Mouse (Mus musculus) midbrain, embryonic 12.5 days (tissue): ENCODE results near the gene Dok5. TPM values are rescaled to one million over a fixed set of nuclear protein-coding genes. Genes with fewer than 3 reads are reported as not detected.

Experiments used
- ATAC-seq: fragments of 200-750 bp; cut with Nextera tagmentation; 2 replicates; pipeline ENCODE4 v1.8.0; 2017; ENCODE audit warnings: low read depth, moderate TSS enrichment, moderate library complexity; ENCODE audit not compliant: low FRiP score
- H3K27ac ChIP-seq: fragments of 300-500 bp; sonication (generic); replicated peaks from 2 replicates; pipeline ENCODE4 v1.5.1; 2016; ENCODE audit warnings: mild to moderate bottlenecking
- H3K27me3 ChIP-seq: fragments of 300-500 bp; sonication (generic); 2 replicates; pipeline ENCODE4 v1.6.1; 2016; ENCODE audit warnings: mild to moderate bottlenecking
- H3K36me3 ChIP-seq: fragments of 300-500 bp; sonication (generic); 2 replicates; pipeline ENCODE4 v1.6.1; 2016
- H3K4me1 ChIP-seq: fragments of 300-500 bp; sonication (generic); 2 replicates; pipeline ENCODE4 v1.6.1; 2016
- H3K4me2 ChIP-seq: fragments of 300-500 bp; sonication (generic); replicated peaks from 2 replicates; pipeline ENCODE4 v1.6.1; 2016; ENCODE audit warnings: mild to moderate bottlenecking, moderate library complexity
- H3K4me3 ChIP-seq: fragments of 300-500 bp; sonication (generic); 2 replicates; pipeline ENCODE4 v1.5.1; 2016; ENCODE audit warnings: mild to moderate bottlenecking
- H3K9ac ChIP-seq: fragments of 300-500 bp; sonication (generic); replicated peaks from 2 replicates; pipeline ENCODE4 v1.6.1; 2016; ENCODE audit warnings: mild to moderate bottlenecking, moderate library complexity
- H3K9me3 ChIP-seq: fragments of 300-500 bp; sonication (generic); 2 replicates; pipeline ENCODE4 v1.6.1; 2016; ENCODE audit warnings: mild to moderate bottlenecking
- WGBS: fragments of 180-500 bp; shearing (Covaris S2); methylation state at CpG from one replicate; pipeline ENCODE4 v1.1.7; 2016; 5-methylcytosine and 5-hydroxymethylcytosine counted together
- polyA plus RNA-seq: library from polyadenylated mRNA; unstranded; fragments of >200 nt; fragmentation: Nextera tagmentation; extraction: Ambion mirVana; gene quantifications from 2 replicates; pipeline ENCODE4 v1.2.1, GENCODE M21; 2016

Dok5 gene
- polyA plus RNA-seq, 1 experiment from 2014 or later: 25.6 TPM

- no peak overlapping the region for H3K9ac ChIP-seq
- H3K4me1 ChIP-seq: 0 out of 2 replicates have a peak, but pooled peaks cover 9% of the 10 kb centered on the region
- 70% methylated on average over 8 of the region's 8 CpGs for WGBS
- H3K27me3 ChIP-seq: no peaks in the 10 kb centered on the region
- peak overlapping the region; percentile 46; the same call in 1 of the 2 replicates for H3K27ac ChIP-seq
- no peaks in the 10 kb centered on the region for H3K9me3 ChIP-seq
- ATAC-seq: peak; percentile 49
- no peaks in the 10 kb centered on the region for H3K36me3 ChIP-seq
- no peak overlapping the region for H3K4me2 ChIP-seq
- H3K4me3 ChIP-seq: no peak overlapping the region
Observed at GRCm38 (mm10) chr2:170739713-170740365, 8.2 kb downstream of the Dok5 start.

DNA sequence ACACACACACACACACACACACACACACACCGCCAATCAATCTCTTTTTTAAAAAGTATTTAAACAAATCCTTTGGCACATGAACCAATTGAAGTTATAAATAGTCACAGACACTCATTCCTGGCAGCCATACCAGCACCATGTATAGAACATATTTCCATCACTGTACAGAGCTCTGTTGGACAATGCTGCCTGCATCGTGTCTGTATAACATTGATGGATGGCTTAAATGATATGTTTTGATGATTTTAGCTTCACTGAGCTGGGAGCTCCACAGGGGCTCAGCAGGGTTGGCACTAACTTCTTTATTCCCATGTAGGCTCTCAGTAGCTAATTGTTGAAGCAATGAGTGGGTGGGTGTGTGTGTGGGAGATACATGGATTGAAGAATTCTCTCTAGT, 11.9 kb downstream of the Dok5 start:
- peaks cover 6% of the 10 kb centered on the region; the same call in 1 of the 2 replicates for H3K9me3 ChIP-seq
- WGBS: 81% methylated on average over 2 of the region's 2 CpGs

DNA sequence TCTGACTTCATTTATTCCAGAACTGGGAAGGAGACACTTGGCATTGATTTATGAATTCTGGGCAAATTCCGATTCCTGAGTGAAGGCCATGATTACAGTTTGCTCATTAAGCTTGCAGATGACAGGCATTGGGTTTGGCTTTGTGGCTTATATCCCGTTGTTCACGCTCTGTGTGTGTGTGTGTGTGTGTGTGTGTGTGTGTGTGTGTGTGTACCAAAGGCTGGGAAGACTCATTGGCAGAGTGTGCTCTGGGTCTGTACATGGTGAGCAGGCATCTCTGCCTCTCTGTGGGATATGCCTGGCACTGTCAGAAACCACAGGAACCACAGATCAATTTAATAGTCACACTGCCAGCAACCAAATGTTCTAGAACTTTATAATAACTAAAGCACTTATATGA, 17.3 kb downstream of the Dok5 start:
- Histone ChIP-seq H3K9ac (no peak overlapping the region), H3K4me2 (no peak overlapping the region), H3K36me3 (no peaks in the 10 kb centered on the region), H3K9me3 (peaks cover 6% of the 10 kb centered on the region; the same call in 1 of the 2 replicates), H3K4me3 (no peak overlapping the region), H3K4me1 (no peaks in the 10 kb centered on the region), H3K27ac (no peak overlapping the region), H3K27me3 (no peaks in the 10 kb centered on the region)
- no peak for ATAC-seq
- WGBS: 80% methylated on average over 3 of the region's 3 CpGs

More for the DNA sequence above, 11.9 kb downstream of the Dok5 start:
- Histone ChIP-seq H3K4me1 (0 out of 2 replicates have a peak, but pooled peaks cover 9% of the 10 kb centered on the region), H3K9ac (no peak overlapping the region), H3K4me2 (no peak overlapping the region), H3K27me3 (no peaks in the 10 kb centered on the region), H3K27ac (no peak overlapping the region), H3K4me3 (no peak overlapping the region), H3K36me3 (no peaks in the 10 kb centered on the region)
- no peak for ATAC-seq

DNA sequence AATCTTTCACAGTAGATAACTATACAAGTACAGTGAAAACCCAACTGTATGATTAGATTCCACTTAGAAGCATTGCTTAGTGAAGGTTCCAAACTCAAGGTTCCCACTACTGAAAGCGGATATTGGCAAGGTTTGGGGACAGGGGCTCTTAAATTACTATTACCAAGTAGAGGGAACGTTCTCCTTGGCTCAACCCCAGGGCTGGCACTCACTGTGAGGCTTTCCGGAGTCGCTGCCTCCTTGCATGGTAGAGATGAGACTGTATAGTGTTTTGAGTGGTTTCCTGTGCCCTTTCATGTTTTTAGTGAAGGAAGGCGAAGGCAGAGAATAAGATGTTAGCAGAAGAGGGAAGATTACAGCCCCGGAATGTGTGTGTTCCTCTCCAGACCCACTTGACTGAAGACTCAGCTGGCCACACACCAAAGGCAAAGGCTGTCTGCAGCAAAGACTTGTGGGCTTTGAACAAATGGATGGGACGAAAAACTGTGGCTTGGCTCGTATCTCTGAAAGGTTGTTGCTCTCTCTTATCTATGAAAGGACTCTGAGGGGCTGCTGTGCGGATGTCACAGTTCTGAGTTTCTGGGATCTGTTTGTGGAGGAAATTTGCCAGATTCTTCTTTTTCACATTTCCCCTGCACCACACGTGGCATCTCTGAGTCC, 20.7 kb downstream of the Dok5 start:
- Histone ChIP-seq H3K27ac (no peak overlapping the region), H3K27me3 (no peaks in the 10 kb centered on the region), H3K4me2 (no peak overlapping the region), H3K4me1 (peaks cover 16% of the 10 kb centered on the region), H3K4me3 (no peak overlapping the region), H3K9ac (no peak overlapping the region), H3K36me3 (no peaks in the 10 kb centered on the region), H3K9me3 (no peaks in the 10 kb centered on the region)
- WGBS: 82% methylated on average over 10 of the region's 10 CpGs
- ATAC-seq: no peak

GRCm38 (mm10) chr2:170755817-170756216, 24.2 kb downstream of the Dok5 start:
- WGBS: 41% methylated on average over 2 of the region's 2 CpGs
- Histone ChIP-seq H3K27ac (no peak overlapping the region), H3K9ac (no peak overlapping the region), H3K36me3 (no peaks in the 10 kb centered on the region), H3K4me1 (peaks cover 22% of the 10 kb centered on the region), H3K9me3 (no peaks in the 10 kb centered on the region), H3K4me2 (no peak overlapping the region), H3K27me3 (no peaks in the 10 kb centered on the region), H3K4me3 (no peak overlapping the region)
- no peak for ATAC-seq

- 66% methylated on average over 7 of the region's 7 CpGs for WGBS
Observed at GRCm38 (mm10) chr2:170756667-170757066, 25.1 kb downstream of the Dok5 start.

GRCm38 (mm10) chr2:170757228-170757875, 25.7 kb downstream of the Dok5 start:
- Histone ChIP-seq H3K9ac (no peak overlapping the region), H3K4me2 (no peak overlapping the region), H3K9me3 (no peaks in the 10 kb centered on the region), H3K36me3 (no peaks in the 10 kb centered on the region), H3K4me3 (no peak overlapping the region), H3K27me3 (no peaks in the 10 kb centered on the region), H3K27ac (peak overlapping the region; percentile 55), H3K4me1 (peaks cover 22% of the 10 kb centered on the region)
- WGBS: 44% methylated on average over 14 of the region's 14 CpGs
- peak; percentile 56 for ATAC-seq

More at GRCm38 (mm10) chr2:170756667-170757066, 25.1 kb downstream of the Dok5 start:
- Histone ChIP-seq H3K4me3 (no peak overlapping the region), H3K9ac (no peak overlapping the region), H3K4me2 (no peak overlapping the region), H3K27ac (peak overlapping the region; percentile 55), H3K4me1 (peaks cover 22% of the 10 kb centered on the region), H3K9me3 (no peaks in the 10 kb centered on the region), H3K36me3 (no peaks in the 10 kb centered on the region), H3K27me3 (no peaks in the 10 kb centered on the region)
- no peak for ATAC-seq

- no peak for ATAC-seq
- WGBS: 84% methylated on average over 5 of the region's 5 CpGs
- H3K4me1 ChIP-seq: peaks cover 22% of the 10 kb centered on the region
Observed at GRCm38 (mm10) chr2:170758201-170758600, 26.6 kb downstream of the Dok5 start.

GRCm38 (mm10) chr2:170764704-170765103, 33.1 kb downstream of the Dok5 start:
- ATAC-seq: no peak
- peaks cover 15% of the 10 kb centered on the region; the same call in 1 of the 2 replicates for H3K4me1 ChIP-seq
- no peak overlapping the region for H3K9ac ChIP-seq
- 74% methylated on average over 3 of the region's 3 CpGs for WGBS
- H3K4me2 ChIP-seq: no peak overlapping the region
- H3K27me3 ChIP-seq: no peaks in the 10 kb centered on the region
- H3K9me3 ChIP-seq: no peaks in the 10 kb centered on the region
- no peaks in the 10 kb centered on the region for H3K36me3 ChIP-seq
- H3K4me3 ChIP-seq: no peak overlapping the region
- H3K27ac ChIP-seq: no peak overlapping the region

More at GRCm38 (mm10) chr2:170758201-170758600, 26.6 kb downstream of the Dok5 start:
- Histone ChIP-seq H3K4me3 (no peak overlapping the region), H3K9me3 (no peaks in the 10 kb centered on the region), H3K27me3 (no peaks in the 10 kb centered on the region), H3K9ac (no peak overlapping the region), H3K27ac (peak overlapping the region; percentile 55), H3K4me2 (no peak overlapping the region), H3K36me3 (no peaks in the 10 kb centered on the region)

DNA sequence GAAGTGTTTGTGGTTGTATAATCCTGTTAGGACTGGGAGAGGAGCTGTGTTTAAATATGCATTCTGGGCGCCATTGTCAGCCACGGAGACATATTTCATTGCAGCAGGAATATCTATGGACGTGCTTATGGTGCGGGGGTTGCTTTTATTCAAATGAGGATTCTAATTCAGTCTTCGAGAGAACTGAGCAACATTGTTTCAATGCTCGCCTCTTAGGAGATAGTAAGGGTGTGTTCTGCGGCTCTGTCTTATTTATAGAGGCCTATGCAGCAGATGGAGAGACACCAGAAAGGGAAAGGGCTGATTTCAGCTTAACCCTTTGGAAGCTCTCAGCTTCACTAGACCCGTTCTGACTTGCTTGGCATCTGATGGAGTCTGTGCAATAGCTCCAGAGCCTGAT, 35.6 kb downstream of the Dok5 start:
- no peak for ATAC-seq
- Histone ChIP-seq H3K27ac (0 out of 2 replicates have a peak overlapping the region, but pooled peaks have one; percentile 20), H3K27me3 (no peaks in the 10 kb centered on the region), H3K4me3 (no peak overlapping the region), H3K36me3 (no peaks in the 10 kb centered on the region), H3K9ac (no peak overlapping the region), H3K4me1 (peaks cover 29% of the 10 kb centered on the region), H3K4me2 (no peak overlapping the region), H3K9me3 (no peaks in the 10 kb centered on the region)
- WGBS: 52% methylated on average over 8 of the region's 8 CpGs

GRCm38 (mm10) chr2:170768699-170769098, 37.1 kb downstream of the Dok5 start:
- Histone ChIP-seq H3K4me1 (peaks cover 41% of the 10 kb centered on the region), H3K4me3 (no peak overlapping the region), H3K27me3 (no peaks in the 10 kb centered on the region), H3K9me3 (no peaks in the 10 kb centered on the region), H3K27ac (no peak overlapping the region), H3K4me2 (no peak overlapping the region), H3K36me3 (no peaks in the 10 kb centered on the region), H3K9ac (no peak overlapping the region)
- ATAC-seq: no peak
- WGBS: 82% methylated on average over 6 of the region's 6 CpGs

DNA sequence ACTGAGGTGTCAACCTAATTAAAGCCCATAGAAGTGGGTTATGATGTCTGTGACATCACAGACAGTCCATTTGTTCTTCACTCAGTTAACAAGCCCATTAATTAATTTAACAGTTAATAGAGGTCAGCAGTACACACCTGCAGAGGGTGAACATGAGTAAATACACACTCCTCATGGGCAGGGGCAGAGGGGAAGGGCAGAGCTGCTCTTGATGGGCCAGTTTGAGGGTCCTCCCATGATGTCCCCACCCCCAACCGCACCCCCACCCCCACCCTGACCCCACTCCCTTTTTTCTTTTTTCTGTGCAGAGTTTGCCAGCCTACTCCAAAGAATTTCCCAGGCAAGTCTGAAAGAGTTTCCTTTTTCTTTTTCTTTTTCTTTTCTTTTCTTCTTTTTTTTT, 39.9 kb downstream of the Dok5 start:
- Histone ChIP-seq H3K27me3 (no peaks in the 10 kb centered on the region), H3K9me3 (no peaks in the 10 kb centered on the region), H3K4me1 (peaks cover 41% of the 10 kb centered on the region), H3K4me2 (no peak overlapping the region; the same call in 1 of the 2 replicates), H3K27ac (peak overlapping the region; percentile 67), H3K36me3 (no peaks in the 10 kb centered on the region), H3K9ac (no peak overlapping the region), H3K4me3 (no peak overlapping the region)
- peak; percentile 39; the same call in 1 of the 2 replicates for ATAC-seq
- WGBS: 0% methylated on average over 1 of the region's 1 CpGs
